Mouse (Mus musculus) olfactory bulb, adult 2 months (tissue): Measurements from ENCODE around the gene Art1. TPM values are rescaled to one million over a fixed set of nuclear protein-coding genes. Genes with fewer than 3 reads are reported as not detected.
A peak's percentile ranks its signal among the peaks of the same experiment; 100 is the strongest.

Experiments
- H3K27ac ChIP-seq: fragments of 200-500 bp; 2 replicates; pipeline ENCODE4 v1.5.1; 2012; ENCODE audit warnings: low read depth, low read length; ENCODE audit not compliant: insufficient read depth
- H3K4me1 ChIP-seq: fragments of 200-500 bp; 2 replicates; pipeline ENCODE4 v1.6.1; 2012; ENCODE audit warnings: low read length; ENCODE audit not compliant: control insufficient read depth, insufficient read depth
- H3K4me3 ChIP-seq: fragments of 200-500 bp; 2 replicates; pipeline ENCODE4 v1.5.1; 2012; ENCODE audit warnings: mild to moderate bottlenecking, low read depth, low read length, moderate library complexity; ENCODE audit not compliant: insufficient read depth
- CTCF ChIP-seq: fragments of 200-500 bp; IDR thresholded peaks from 2 replicates; pipeline ENCODE4 v1.5.1; 2012; ENCODE audit warnings: low read depth, mild to moderate bottlenecking, low read length, moderate library complexity; ENCODE audit not compliant: insufficient read depth
- POLR2A ChIP-seq: fragments of 200-500 bp; IDR thresholded peaks from 2 replicates; pipeline ENCODE4 v1.6.1; 2012; ENCODE audit warnings: mild to moderate bottlenecking, low read depth, low read length, moderate library complexity; ENCODE audit not compliant: insufficient read depth
- WGBS: fragments of 180-500 bp; shearing (Covaris S2); methylation state at CpG from one replicate; pipeline ENCODE4 v1.1.7; 2018; 5-methylcytosine and 5-hydroxymethylcytosine counted together
- polyA plus RNA-seq: library from polyadenylated mRNA; stranded (reverse); fragments of >200 nt; gene quantifications from 2 replicates; pipeline ENCODE4 v1.2.4, GENCODE M21; 2012; ENCODE audit warnings: low replicate concordance; ENCODE audit not compliant: missing spikeins, insufficient read depth, insufficient read length

The Art1 gene
- not detected in 2 replicates for polyA plus RNA-seq

DNA sequence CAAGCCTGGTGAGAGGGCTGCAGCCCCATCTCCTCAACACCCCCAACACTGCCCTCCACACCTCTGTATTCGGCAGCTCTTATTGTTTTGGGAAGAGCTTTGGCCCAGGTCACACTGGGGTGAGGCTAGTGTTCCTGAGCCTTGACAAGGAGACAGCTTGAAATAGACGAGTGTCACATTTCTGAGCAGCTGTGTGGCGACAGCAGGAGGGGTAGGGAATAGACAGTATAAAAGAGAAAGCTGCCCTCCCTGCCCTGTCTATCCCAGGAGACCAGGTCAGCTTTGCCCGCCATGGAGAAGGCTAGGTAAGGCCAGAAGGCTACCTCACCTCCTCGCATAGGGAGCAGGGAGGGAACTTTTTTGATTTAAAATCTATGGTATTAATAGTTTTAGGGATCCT lies at the start of gene Art1:
TSS of gene Art1 (plus strand) at position 257 of the 400 bp plus-strand sequence.
- H3K4me3 ChIP-seq, result no peak within 1 kb of the TSS
- H3K4me1 ChIP-seq, result peaks cover 14% of the 10 kb centered on the region
- 82% methylated on average over 5 of the region's 5 CpGs for WGBS
- no peak for TF ChIP-seq CTCF
- TF ChIP-seq POLR2A, result no peak
- no peak within 1 kb of the TSS for H3K27ac ChIP-seq

DNA sequence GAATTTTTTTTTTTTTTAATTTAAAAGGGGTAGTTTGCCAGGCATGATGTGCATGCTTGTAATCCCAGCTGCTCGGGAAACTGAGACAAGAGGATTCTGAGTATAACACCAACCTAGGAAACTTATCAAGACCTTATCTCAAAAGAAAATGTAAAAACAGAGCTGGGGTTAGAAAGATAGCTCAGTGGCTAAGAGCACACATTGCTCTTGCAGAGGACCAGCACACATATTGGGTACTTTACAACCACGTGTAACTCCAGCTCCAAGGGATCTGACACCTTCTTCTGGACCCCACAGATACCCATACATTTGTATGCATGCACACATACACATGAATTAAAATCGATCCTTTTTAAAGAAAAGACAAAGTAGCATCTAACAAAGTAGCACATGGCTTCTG lies 40.2 kb upstream of the Art1 start:
- Histone ChIP-seq H3K27ac (no peak overlapping the region), H3K4me1 (peaks cover 4% of the 10 kb centered on the region; the same call in 1 of the 2 replicates), H3K4me3 (no peak overlapping the region)
- TF ChIP-seq CTCF, result no peak
- no peak for TF ChIP-seq POLR2A
- 84% methylated on average over 3 of the region's 3 CpGs for whole genome bisulfite sequencing

DNA sequence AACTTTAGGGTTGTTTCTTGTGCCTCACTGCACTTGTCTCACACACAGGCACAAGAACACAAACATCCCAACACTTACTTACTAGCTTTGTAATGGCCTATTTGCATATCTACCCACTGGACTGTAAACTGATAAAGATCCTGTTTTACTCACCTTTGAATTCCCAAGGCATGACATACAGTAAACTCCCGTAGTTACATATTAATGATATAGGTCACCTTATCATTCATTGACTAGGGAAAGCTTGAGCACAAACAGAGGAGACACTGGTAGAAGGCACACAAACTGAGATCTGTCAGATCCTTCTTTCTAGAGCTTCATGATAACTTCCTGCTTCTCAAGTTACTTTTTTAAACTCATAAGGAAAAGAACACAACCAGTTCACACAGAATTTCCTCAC lies 39.3 kb upstream of the Art1 start:
- Histone ChIP-seq H3K4me1 (peaks cover 7% of the 10 kb centered on the region; the same call in 1 of the 2 replicates), H3K4me3 (no peak overlapping the region), H3K27ac (no peak overlapping the region)
- WGBS, result 65% methylated on average over 1 of the region's 1 CpGs
- TF ChIP-seq CTCF, result no peak
- TF ChIP-seq POLR2A, result no peak

- Histone ChIP-seq H3K4me1 (peaks cover 7% of the 10 kb centered on the region; the same call in 1 of the 2 replicates), H3K4me3 (no peak overlapping the region), H3K27ac (no peak overlapping the region)
- WGBS, result 89% methylated on average over 9 of the region's 9 CpGs
- TF ChIP-seq CTCF (no peak), POLR2A (no peak)
These were observed 37.7 kb upstream of the Art1 start for GRCm38 (mm10) chr7:102063891-102064290.

GRCm38 (mm10) chr7:102064655-102065045 lies 36.9 kb upstream of the Art1 start:
- TF ChIP-seq POLR2A, result no peak
- TF ChIP-seq CTCF, result no peak
- Histone ChIP-seq H3K4me3 (peak overlapping the region; percentile 95), H3K27ac (peak overlapping the region; percentile 73), H3K4me1 (peaks cover 7% of the 10 kb centered on the region; the same call in 1 of the 2 replicates)
- WGBS, result 1% methylated on average over 9 of the region's 9 CpGs

- Histone ChIP-seq H3K27ac (peak within 1 kb of the TSS; percentile 87), H3K4me3 (peak within 1 kb of the TSS; percentile 95), H3K4me1 (peaks cover 7% of the 10 kb centered on the region; the same call in 1 of the 2 replicates)
- no peak for TF ChIP-seq CTCF
- peak; percentile 80; the same call in 1 of the 2 replicates for TF ChIP-seq POLR2A
- under 1% methylated on average over 56 of the region's 56 CpGs for WGBS
These were observed 36.3 kb upstream of the Art1 start, which contains the start of the genes Rnf121, Xndc1 and Xntrpc for GRCm38 (mm10) chr7:102065046-102065891. Gene Rnf121 (minus strand): TSS chr7:102065469. Gene Xndc1 (plus strand): TSS chr7:102065511. Gene Xntrpc (plus strand): TSS chr7:102065713.

DNA sequence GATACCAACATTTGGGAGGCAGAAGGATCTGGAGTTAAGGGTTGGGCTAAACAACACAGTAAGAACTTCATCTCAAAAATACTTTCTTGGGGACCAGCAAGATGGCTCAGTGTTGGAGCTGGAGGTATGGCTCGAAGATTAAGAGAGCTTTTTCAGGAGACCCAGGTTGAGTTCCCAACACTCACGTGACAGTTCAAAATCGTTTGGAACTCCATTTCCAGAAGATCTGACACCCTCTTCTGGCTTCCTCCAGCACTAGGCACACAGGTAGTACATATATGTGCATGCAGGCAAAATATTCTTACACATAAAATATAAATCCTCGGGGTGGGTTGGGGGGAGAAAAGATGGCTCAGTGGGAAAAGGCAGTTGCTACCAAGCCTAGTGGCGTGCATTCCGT lies 35.2 kb upstream of the Art1 start:
- H3K27ac ChIP-seq, result no peak overlapping the region
- TF ChIP-seq POLR2A (no peak), CTCF (no peak)
- H3K4me3 ChIP-seq, result no peak overlapping the region
- WGBS, result 63% methylated on average over 6 of the region's 6 CpGs
- H3K4me1 ChIP-seq, result peaks cover 7% of the 10 kb centered on the region; the same call in 1 of the 2 replicates

GRCm38 (mm10) chr7:102076714-102077296 lies 24.7 kb upstream of the Art1 start:
- Histone ChIP-seq H3K27ac (no peak overlapping the region), H3K4me1 (no peaks in the 10 kb centered on the region), H3K4me3 (no peak overlapping the region)
- 74% methylated on average over 7 of the region's 7 CpGs for WGBS
- TF ChIP-seq POLR2A (no peak), CTCF (no peak)

GRCm38 (mm10) chr7:102078517-102078916 lies 23.0 kb upstream of the Art1 start:
- Histone ChIP-seq H3K4me3 (no peak overlapping the region), H3K27ac (no peak overlapping the region), H3K4me1 (no peaks in the 10 kb centered on the region)
- no peak for TF ChIP-seq CTCF
- TF ChIP-seq POLR2A, result no peak
- WGBS, result 64% methylated on average over 7 of the region's 7 CpGs
